Mouse (Mus musculus) NIH3T3 (cell line): ENCODE results near the gene Oasl1.

ENCODE experiments used
- DNase-seq: peaks from one replicate; pipeline ENCODE4 v3.0.0-alpha.2; 2012; ENCODE audit warnings: low read depth

Oasl1 gene

DNA sequence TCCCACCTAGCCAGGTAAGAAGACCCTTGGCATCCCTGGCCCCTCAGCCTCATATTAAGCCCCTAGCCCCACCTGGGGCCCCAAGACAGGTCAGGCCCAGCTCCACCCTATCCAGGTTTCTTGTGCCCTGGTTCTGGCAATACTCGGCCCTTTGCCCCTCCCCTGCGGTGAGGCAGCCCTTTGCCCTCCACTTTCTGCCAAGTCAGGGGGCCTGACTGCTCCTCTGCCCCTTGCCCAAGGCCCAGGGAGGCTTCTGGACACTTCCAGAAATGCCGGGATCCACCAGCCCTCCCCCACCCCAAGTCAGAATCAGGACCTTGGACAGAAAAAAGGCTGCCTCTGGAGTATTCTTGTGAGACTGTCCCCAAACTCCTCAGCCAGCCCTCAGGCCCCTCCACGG lies 46.0 kb downstream of the Oasl1 start:
- DNase-seq = no peak

DNA sequence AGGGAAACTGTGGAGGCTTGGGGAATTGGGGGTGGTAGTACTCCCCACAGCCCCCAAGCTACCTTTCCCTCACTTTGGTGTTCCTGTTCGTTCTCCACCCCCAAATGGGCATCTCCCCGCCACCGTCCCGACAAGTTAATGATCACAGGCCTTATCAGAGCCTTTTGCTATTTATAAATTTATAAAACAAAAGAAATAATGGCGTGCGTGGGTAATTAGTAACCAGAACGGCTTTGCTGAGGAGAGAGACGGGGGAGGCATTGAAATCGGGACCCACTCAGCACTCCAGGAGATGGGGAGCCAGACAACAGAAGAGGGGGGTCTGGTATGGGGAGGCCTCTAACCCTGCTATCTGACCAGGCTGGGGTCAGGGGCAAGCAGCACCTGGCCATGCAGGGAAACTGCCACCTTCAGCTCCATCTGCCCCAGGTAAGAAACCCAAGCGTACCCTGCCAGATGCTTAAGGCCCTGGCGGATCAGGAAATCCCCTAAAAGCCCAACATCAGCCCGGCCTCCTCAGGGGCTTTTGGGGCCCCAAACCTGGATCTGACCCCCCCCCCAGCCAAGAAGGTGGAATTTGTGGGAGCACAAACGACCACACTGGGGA lies 46.7 kb downstream of the Oasl1 start:
- DNase-seq = no peak

DNA sequence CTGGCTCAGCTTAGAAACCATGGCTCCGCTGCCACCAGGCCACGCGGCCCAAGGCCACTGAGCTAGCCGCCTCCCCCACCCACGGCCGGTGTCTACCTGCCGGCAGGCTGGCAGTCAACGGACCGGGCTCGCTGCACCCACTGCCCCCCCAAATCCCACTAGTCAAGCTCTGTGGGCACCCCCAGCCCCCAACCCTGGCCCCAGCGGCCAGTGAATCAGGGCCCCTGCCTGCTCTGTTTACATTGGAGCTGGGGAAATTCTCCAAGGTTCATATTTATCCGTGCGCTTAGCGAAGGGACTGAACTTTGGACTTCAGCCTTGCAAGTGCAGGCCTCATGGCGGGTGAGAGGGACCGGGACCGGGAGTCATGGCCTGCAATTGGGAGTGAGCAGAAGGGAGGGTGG lies 47.8 kb downstream of the Oasl1 start, which contains the start of gene Hnf1a:
TSS of gene Hnf1a (minus strand) at position 271 of the 404 bp plus-strand sequence.
- no peak for DNase-seq

DNA sequence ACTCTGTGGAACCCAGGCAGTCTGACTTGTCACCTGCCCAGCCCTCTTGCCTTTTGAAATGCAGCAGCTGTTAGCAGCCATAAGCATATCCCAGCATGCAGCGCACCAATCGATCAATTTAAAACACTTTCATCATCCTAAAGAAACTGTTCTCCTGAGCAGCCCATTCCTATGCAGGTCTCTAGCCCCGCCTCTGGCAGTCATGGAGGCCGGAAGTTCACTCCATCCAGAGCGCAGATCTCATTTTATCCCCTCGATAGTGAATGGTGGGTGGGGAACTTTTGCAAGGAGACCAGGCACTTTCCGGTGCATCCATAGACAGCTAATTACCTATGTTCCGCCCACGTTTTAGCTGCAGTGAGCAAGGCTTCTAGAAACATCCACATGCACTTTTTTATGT lies 49.2 kb downstream of the Oasl1 start:
- no peak for DNase-seq

DNA sequence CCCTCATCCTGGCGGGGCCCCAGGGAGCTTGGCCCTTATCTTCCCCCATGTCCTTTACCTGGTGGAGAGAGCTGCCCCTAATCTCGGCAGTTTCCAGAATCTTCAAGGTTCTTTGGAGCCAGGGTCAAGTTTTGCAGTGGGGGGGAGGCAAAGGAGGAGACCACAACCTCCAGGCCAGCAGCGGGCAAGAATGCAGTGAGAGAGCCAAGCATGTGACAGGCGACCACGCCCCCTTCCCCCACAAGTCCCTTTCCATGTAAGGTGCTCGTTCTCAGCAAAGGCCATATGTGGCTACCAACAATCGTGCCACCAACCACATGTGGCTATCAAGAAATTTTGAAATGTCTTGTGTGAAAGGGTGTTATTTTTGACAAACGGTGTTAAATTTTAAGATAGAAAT lies 50.1 kb downstream of the Oasl1 start:
- DNase-seq = no peak

DNA sequence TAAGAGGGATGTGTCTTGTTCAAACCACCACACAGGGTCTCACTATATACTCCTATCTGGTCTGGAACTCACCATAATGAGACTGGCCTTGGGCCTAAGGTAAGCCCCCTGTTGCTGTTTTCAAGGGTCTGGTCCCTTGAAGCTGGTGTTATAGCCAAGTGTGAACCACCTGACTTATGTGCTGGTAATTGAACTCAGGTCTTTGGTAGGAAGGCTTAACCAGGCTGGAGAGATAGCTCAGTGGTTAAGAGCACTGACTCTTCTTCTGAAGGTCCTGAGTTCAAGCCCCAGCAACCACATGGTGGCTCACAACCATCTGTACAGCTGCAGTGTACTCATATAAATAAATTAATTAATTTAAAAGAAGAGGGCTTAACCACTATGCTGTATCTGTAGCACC lies 53.9 kb downstream of the Oasl1 start:
- no peak for DNase-seq

DNA sequence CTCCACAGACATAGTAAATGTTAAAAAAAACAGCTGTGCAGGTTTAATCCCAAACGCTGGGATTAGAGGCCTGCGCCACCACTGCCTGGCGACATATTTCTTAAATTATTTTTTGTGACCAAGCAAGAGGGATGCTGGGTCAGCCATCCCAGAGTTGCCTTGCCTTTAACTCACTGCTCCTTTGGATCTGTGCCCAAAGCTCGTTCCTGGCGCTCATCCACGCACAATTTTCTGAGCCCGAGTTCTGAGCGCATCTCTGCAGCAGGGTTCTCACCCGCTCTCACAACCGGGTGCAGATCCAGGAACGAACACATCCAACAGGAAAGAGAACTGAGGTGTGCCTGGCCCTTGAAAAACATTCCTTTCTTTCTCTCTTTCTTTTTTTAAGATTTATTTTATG lies 55.4 kb downstream of the Oasl1 start:
- DNase-seq = peak; percentile 47

DNA sequence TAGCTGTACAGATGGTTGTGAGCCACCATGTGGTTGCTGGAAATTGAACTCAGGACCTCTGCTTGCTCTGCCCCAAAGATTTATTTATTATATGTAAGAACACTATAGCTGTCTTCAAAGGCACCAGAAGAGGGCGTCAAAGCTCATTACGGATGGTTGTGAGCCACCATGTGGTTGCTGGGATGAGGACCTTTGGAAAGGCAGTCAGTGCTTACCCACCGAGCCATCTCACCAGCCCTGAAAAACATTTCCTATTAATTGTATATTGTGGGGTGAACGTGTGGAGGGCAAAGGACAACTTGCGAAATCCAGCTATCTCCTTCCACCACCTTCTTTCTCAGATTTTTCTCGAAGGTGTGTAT lies 55.8 kb downstream of the Oasl1 start:
- DNase-seq = peak; percentile 83

DNA sequence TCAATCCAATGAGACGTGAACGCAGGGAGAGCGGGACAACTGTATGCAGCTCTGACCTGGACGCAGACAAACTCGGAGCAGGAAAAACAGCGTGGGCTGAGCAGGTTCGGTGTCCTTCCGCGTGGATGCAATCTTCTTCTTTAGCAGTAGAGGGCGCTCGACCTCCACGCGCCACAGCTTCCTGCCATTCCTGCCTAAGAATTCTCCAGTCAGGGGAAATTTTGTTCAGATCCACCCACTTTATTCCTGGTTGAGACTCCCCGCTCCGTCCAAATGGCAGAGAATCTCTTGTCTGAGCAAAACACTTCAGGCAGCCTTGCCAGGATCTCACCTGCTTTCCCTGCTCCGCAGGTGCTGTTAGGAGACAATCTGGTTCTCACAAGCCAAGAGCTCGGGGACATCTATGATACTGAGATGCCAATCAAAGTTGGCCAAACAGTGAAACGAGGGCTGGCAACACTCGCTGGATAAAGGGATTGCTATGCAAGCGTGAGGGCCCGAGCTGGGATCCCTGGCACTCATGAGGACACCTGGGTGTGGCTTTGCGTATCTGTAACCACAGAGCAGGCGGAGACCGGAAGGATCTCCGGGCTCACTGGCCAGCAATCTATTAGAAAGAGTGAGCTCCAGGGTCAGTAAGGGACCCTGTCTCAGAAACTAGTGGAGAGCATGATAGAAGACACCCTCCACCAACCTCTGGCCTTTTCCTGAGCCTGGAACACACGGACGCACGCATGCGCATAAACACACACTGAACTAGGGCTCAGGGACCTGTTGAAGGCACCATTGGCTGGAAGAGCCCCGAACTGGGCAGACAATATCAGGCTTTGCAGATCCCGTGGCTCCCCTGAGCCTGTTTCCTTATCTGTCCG lies 56.4 kb downstream of the Oasl1 start:
- peak; percentile 87 for DNase-seq

DNA sequence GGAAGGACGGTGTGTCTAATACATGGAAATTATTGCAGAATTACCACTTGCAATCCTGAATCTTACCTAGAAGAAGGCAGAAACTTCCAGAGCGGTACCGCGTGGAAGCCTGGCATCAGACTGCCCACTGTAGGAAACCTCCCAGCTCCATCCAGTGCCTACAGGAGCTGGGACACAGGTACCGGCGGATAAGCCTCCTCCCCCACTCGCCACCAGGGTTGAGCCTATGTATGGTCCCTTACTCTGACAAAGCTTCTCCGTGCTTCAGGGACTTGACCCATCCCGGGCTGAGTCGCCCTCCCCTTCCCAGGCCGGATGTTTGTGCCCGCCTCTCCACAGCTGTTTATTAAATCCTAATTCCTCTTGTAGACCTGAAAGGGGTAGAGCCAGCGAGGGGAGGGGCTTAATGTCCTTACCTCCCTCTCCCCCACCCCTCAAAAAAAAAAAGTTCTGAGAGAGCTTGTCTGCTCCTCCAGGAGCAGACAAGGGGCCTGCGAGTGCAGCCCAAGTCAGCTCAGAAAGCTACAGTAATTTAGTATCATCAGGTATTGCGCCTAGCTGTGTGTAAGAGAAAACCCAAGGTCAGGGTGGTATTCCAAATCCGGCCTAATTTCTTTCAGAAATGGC lies 57.2 kb downstream of the Oasl1 start:
- DNase-seq = no peak

DNA sequence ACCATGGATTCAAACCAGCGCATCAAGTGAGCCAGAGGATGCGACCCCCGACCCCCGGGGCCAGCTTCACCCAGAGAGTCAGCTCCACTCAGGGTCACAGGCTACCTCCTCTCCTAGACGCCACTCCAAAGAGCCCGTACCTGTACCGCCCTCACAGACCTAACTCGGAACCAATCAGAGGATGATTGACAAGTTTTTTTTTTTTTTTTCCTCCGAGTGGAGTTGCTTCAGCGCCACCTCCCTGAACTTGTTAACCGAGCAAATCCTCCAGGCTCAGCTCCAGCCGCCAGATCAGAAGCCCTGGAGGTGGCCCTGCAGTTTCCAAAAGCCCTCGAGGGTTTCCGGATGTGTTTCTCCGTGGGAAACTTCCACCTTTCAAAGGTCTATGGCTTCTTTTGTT lies 59.0 kb downstream of the Oasl1 start:
- DNase-seq = no peak

DNA sequence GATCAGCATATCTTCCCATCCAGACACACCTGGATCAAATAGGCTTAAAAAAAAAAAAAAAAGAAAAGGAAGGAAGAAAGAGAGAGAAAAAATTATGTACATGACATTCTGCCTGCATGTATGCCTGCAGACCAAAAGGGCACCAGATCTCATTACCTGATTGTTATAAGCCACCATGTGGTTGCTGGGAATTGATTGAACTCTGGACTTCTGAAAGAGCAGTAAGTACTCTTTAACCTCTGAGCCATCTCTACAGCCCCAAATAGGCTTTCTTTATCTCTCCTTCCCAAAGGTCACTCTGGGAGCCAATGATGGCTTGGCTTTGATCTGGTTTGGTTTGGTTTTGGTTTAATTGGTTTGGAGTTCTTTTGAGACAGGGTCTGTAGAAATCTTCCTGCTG lies 62.0 kb downstream of the Oasl1 start:
- no peak for DNase-seq
